Mouse (Mus musculus) heart, adult 11 months (tissue): Measurements from ENCODE around the gene Dlk1.

Experiments
- DNase-seq: peaks from one replicate; pipeline ENCODE4 v3.0.0; 2022

Dlk1 gene

GRCm38 (mm10) chr12:109452592-109452991, at the start of gene Dlk1:
Gene Dlk1 (plus strand): TSS chr12:109452823.
- DNase-seq, result no peak

DNA sequence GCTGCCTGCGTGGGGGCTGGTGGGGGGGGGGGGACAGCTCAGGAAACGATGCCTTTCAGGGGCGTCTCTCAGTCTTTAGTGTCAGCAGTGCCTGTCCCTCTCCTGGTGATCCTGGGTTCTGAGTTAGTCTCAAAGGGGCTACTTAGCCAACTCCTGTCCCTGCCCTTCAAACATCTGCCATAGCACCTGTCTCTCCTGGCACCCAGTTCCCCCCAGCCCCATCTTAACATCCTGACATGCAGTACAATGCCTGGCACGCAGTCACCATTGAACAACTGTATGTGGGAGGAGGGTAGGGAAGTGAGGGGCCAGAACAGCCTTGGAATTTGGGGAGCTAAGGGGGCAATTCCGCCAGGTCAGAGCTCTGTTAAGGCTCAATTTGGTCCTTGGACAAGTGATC, 49.7 kb upstream of the Dlk1 start:
- no peak for DNase-seq

DNA sequence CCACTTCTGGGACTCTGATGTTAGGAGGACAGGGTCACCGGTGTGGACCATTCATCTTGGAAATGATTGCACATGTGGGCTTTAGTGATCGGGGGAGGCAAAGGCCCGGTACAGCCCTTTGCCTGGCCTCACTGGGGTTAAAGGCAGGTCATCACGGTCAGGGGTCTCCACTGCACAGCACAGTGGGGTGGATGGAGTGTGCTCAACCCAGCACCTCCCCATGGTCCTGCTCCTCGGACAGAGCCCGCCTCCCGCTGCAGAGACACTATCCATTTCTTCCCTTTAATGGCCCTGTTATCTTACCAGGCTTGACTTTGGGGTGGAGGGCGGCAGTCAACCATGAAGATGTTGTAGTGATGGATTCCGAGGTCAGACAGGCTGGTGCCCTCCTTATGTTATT, 48.9 kb upstream of the Dlk1 start:
- no peak for DNase-seq

DNA sequence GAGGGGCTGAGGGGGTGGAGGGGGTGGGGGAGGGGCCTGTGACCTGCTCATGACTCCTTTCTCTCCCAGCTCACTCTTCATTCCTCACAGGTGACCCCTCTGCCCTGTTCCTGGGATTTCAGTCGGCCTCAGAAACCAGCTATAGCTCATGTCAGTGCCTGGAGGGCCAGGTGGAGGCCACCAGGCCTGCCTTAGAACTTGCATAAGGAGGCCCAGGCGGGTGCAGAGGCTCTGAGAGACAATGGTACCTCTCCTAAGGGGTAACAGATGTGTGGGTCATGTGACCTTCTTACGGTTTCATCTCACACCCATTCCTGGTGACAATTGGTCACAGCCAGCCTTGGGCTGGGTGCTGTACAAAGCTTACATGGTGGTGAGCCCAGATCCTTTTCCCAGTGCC, 46.6 kb upstream of the Dlk1 start:
- peak; percentile 82 for DNase-seq

DNA sequence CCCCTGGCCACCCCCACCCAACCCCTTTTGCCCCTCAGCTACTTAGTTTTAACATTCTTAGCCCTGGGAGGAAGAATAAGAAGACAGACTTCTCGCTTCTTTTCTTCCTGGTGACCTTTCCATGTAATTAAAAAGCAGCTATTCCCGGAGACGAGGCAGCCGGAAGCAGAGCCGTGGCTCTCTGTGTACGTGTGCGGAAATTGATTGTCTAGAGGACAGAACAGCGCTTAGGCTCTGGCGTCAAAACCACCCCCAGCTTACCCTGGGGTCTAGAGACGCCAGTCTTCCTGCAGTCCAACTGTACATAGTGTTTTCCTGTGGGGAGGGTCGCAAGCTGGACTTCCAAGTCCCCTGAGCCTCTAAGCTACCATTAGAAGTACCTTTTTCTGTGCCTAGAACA, 41.9 kb upstream of the Dlk1 start:
- DNase-seq, result no peak

DNA sequence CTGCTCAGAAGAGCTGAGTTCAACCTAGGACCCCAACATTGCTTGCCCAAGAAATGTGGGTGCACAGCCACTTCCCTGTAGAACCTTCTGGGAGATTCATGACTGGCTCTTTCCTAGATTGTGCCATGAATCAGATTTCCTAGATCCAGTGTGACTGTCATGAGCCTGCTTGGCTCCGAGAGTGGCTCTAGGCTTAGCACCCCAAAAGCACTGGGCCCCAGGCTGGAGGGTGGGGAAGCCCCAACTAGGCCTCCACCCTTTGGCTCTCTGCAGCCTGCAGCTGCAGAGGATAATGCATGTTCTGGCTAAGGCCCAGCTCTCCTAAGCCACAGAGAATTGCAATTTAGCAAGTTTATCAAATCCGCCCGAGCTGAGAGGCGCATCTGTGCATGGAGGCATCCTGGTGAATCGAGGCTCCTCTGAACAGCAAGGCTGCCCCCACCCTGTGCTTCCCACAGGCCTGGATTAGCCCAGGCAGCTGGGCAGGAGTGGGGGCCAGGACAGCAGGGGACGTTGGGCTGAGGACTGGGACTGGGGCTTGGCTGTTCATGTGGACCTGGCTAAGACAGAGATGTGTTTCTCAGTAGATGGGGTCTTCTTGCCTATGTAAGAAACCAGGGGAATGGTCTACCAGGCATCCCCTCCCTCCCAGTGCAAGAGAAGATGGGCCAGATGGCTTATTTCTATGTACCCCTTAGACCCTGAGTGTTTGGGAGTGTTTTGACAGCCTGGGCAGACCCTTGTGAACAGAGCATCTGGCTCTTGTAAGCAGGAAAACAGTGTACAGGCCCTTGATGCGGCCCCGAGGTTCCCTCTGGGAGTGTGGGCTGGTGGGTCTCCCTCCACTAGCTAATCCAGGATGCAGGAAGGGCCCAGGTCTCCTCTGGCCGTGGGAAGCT, 41.2 kb upstream of the Dlk1 start:
- no peak for DNase-seq

GRCm38 (mm10) chr12:109412071-109412440, 40.6 kb upstream of the Dlk1 start:
- DNase-seq, result no peak

GRCm38 (mm10) chr12:109412675-109413074, 39.9 kb upstream of the Dlk1 start:
- DNase-seq, result peak; percentile 93

GRCm38 (mm10) chr12:109413321-109413720, 39.3 kb upstream of the Dlk1 start:
- DNase-seq, result no peak

- DNase-seq, result no peak
Observed at GRCm38 (mm10) chr12:109416681-109417080, 35.9 kb upstream of the Dlk1 start.

DNA sequence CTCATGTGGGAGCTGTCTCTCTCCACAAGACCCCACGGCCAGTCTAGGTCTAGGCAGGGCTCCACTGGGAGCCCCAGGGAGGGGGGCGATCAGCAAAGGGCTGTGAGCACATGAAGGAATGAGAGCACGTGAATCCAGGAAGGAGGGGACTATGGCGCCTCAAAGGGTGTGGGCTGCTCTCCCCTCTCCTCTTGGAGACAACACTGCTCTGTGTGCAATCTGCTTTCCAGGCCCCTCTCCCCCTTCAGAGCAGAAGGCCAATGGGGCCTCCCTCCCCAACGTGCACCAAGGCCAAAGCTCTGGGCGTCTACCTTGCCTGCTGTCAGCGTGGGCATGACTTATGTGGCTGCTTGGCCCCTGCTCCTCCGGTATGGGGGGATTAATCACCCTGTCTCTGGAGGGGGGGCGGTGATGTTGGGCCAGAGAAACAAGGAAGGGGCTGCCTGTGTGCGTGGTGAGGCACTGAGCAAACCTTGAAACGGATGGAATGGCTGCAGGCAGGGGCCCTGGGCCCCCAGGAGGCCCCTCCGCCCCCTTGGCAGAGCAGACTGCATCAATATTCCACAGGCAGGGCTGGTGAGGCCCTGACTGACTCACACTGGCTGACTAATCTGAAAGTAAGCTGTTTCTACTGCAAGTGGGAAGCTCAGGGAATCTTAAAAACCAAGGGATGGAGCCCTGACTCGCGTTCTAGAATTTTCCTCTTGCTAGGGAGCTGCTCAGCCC, 35.0 kb upstream of the Dlk1 start:
- no peak for DNase-seq

DNA sequence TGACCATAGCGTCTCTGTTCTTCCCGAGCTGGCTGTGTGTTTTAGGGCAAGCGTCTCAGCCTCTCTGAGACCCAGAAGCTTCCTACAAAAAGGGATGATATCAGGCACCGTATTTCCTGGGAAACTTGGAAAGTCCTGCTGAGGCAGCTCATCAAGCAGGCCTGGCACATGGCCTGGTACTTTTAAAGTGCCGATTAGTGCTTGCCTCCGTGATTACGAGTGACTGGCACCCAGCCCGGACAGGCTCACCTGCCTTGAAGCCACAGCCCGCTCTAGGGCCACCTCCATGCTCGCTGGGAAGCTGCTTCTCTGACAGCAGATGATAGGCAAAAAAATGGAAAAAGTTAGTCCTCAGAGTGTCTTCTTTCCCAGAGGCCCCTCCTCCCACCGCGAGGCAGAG, 32.6 kb upstream of the Dlk1 start:
- no peak for DNase-seq

DNA sequence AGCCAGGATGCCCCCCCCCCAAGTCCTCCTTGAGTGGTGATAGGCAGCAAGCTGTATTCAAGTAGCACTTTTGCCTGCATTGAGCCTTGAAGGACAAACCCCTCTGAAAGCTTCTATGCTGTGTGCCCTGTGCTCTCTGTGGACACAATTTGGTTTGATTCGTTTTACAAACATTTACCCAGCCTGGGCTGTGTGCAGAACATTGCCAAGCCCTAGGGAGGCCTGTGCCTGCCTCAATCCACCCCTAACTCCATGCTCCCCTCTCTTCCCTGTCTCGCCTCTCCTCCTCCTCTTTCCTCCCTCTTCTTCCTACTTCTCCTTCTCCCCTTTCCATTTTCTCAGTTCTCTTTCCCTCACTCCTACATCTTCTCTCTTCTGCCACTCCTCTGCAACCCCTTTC, 29.5 kb upstream of the Dlk1 start:
- no peak for DNase-seq

GRCm38 (mm10) chr12:109423716-109424429, 28.8 kb upstream of the Dlk1 start:
- no peak for DNase-seq

DNA sequence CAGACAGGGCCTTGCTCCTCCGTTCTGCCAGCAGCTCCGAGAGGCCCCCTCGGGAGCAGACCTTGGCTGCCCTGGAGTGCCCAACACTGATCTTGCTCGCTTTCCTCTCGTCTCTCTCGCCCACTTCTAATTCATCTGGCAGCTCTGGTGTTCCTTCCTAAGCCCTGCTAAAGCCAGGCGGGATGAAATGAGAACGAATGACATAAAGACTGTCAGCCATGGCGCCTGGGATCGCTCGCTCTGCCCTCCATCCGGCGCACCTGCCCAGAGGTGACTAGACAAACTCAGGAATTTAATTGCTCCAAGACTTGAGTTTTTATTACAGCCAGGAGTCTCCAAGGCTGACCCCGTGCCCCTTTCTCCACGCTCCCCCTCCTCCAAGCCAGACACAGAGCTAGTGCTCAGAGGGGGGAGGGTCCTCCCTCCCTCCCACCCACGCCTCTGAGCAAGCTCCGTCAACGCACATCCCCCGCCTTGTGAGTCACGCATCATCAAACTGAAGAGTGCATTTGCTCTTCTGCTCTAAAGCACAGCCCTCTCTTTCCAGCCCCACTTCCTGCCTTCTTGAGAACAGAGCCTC, 27.8 kb upstream of the Dlk1 start:
- no peak for DNase-seq

GRCm38 (mm10) chr12:109425982-109426381, 26.6 kb upstream of the Dlk1 start:
- DNase-seq, result no peak

DNA sequence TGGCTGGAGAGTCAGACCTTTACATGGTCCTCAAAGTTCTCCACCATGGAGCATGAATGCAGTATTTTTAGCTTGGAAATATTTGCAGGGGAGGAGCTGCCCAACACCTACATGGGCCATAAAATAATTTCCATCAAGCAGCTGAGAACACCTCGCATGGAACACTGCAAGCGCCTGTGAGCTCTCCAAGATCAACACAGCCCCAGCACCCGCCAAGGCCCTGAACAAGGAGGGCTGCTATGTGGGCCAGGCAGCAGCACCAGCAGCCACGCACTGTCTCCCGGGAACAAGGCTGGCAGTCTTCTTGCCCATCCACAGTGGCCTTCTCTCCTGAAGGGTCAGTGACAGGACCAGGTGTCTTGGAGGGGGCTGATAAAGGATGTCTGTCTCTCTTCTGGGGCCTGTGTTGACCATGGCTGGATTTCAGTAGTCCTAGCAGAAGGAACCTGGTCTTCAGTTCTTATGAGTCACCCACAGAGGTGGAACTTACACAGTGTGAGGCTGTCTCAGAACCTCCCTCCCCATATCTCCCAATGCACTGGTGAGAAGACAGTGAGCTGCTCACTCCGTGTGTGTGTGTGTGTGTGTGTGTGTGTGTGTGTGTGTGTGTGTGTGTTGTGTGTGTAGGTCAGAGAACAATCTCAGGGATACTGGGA, 20.0 kb upstream of the Dlk1 start:
- no peak for DNase-seq

- DNase-seq, result no peak
Observed at GRCm38 (mm10) chr12:109436367-109436807, 16.2 kb upstream of the Dlk1 start.

DNA sequence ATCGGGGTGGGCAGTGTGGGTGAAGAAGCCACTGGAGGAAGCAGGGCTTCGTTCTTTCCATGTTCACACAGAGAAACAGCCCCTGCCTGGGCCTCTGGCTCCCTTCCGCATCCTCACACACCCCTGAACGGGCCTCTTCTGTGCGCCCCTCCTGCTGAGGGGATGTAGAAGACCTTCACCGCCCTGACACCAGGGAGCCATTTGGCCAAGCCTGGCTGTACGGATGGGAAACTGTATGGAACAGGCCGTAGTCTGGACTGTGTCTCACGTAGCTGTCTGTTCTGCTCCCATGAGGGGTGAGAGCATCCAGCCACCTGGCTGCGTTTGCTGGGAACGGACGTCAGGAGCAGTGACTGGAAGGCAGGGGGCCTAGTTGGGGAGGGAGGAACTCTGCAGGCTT, 15.8 kb upstream of the Dlk1 start:
- no peak for DNase-seq

GRCm38 (mm10) chr12:109437559-109438350, 14.9 kb upstream of the Dlk1 start:
- DNase-seq, result peak; percentile 92

DNA sequence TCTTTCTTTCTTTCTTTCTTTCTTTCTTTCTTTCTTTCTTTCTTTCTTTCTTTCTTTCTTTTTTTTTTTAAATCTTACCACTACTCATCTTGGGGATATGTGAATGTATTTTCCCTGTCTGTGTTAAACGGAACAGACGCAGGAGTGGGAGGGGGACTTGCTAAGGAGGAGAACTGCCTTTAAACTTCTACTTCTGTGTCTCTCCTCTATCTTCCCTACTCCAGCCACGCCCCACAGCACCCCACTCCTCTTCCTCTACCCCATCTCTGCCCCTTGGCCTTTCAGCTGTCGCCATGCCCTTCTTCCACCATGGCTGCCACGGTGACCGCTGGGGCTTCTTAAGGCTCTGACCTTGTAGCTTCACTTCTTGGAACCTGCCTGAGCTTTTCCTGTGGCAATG, 14.2 kb upstream of the Dlk1 start:
- DNase-seq, result no peak

- DNase-seq, result no peak
Observed at GRCm38 (mm10) chr12:109439974-109440373, 12.6 kb upstream of the Dlk1 start.
